Mouse (Mus musculus): ENCODE results near the gene Bmx.

Gene Bmx

GRCm38 (mm10) chrX:164173880-164174279 is 84.1 kb downstream of the Bmx start:
- no peak for DNase-seq

- DNase-seq, result no peak
These were observed 87.0 kb downstream of the Bmx start for GRCm38 (mm10) chrX:164171034-164171433.

GRCm38 (mm10) chrX:164164681-164165080 is 93.3 kb downstream of the Bmx start:
- no peak for DNase-seq

GRCm38 (mm10) chrX:164154594-164154993 is 103.4 kb downstream of the Bmx start:
- DNase-seq, result no peak

- DNase-seq, result no peak
These were observed 104.4 kb downstream of the Bmx start for GRCm38 (mm10) chrX:164153606-164154005.

GRCm38 (mm10) chrX:164152703-164153102 is 105.3 kb downstream of the Bmx start:
- DNase-seq, result peak; percentile 0

GRCm38 (mm10) chrX:164145463-164146250 is 112.3 kb downstream of the Bmx start:
- DNase-seq, result peak; percentile 0

Data from lung, postnatal 14 days (tissue).